Mouse (Mus musculus) splenic B cell, adult 2 months (primary cell): ENCODE measurements at regions not wholly inside any gene's neighbourhood (a gene's known extent, or its start where the extent isn't known, plus 50 kb on each side); places are given as distances from the start of the nearest gene placed in this dataset.

ENCODE experiments used
- DNase-seq: peaks from one replicate; pipeline ENCODE4 v3.0.0-alpha.2; 2011; ENCODE audit warnings: low read depth, low spot score
- H3K27me3 ChIP-seq: 2 replicates; pipeline ENCODE4 v1.6.1; 2012; ENCODE audit warnings: mild to moderate bottlenecking, low read length, moderate library complexity, mixed read lengths; ENCODE audit not compliant: control insufficient read depth, poor library complexity, insufficient read depth, severe bottlenecking
- H3K36me3 ChIP-seq: 2 replicates; pipeline ENCODE4 v1.6.1; 2012; ENCODE audit warnings: mild to moderate bottlenecking, low read length, moderate library complexity, mixed read lengths; ENCODE audit not compliant: control insufficient read depth, poor library complexity, insufficient read depth, severe bottlenecking

GRCm38 (mm10) chr11:110799887-110800578 lies 167.8 kb upstream of the Kcnj16 start:
- DNase-seq, result no peak
- H3K36me3 ChIP-seq, result no peaks in the 10 kb centered on the region

DNA sequence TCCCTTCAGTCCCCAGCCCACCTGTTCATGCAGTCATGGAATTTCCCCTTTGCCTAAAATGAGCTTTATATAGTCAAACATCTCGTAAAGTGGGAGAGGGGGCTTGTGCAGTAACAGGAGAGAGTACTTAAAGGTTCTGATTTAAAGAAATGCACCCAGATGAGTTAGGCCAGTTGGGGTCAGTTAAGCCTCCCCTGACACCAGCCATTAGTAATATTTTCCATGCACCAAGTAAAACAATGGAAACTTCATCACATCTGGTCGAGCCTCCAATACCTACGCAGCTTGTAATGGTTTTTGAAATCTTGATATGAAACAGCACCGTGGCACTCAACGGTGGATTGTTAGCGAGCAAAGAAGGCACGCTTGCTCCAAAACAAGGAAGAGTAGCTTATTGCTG lies 165.8 kb upstream of the Kcnj16 start:
- H3K36me3 ChIP-seq, result no peaks in the 10 kb centered on the region

More at GRCm38 (mm10) chr11:110799887-110800578, 167.8 kb upstream of the Kcnj16 start:
- H3K27me3 ChIP-seq, result no peaks in the 10 kb centered on the region

DNA sequence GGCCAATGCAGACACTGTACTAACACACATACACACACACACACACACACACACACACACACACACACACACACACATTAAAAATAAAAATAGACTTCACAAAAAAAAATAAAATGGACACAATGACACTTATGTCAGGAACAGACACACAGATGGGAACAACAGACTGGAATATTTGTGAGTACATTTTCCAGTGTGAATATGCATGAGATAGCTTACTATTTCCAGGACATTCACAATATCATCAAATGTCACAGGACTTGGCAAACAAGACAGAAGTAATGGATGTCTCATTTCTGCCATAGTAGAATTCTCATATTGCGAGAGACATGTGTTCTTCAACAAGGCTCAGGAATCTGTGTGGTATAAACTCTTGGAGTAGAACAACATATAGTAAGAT lies 163.8 kb upstream of the Kcnj16 start:
- DNase-seq, result no peak
- Histone ChIP-seq H3K36me3 (no peaks in the 10 kb centered on the region), H3K27me3 (no peaks in the 10 kb centered on the region)

More for the DNA sequence above, 165.8 kb upstream of the Kcnj16 start:
- H3K27me3 ChIP-seq, result no peaks in the 10 kb centered on the region
- no peak for DNase-seq

DNA sequence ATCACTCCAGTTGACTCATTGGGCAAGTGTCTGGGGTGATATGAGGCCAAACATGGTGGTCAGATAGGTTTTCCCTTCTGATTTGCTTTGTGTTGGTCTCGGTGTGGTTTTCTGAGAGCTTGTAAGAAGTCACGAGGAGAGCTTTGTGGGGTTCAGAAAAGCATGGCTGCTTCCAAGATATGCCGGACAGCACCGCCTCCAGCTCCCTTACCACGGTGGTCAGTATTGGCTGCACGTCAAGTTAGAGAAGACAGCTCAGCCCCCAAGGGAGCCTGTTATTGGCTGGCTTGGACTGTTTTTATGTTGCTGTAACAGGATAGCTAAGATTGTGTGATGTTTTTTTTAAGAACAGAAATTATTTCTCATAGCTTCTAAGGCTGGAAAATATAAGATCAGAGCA lies 154.7 kb upstream of the Kcnj16 start:
- Histone ChIP-seq H3K36me3 (no peaks in the 10 kb centered on the region), H3K27me3 (no peaks in the 10 kb centered on the region)
- no peak for DNase-seq

DNA sequence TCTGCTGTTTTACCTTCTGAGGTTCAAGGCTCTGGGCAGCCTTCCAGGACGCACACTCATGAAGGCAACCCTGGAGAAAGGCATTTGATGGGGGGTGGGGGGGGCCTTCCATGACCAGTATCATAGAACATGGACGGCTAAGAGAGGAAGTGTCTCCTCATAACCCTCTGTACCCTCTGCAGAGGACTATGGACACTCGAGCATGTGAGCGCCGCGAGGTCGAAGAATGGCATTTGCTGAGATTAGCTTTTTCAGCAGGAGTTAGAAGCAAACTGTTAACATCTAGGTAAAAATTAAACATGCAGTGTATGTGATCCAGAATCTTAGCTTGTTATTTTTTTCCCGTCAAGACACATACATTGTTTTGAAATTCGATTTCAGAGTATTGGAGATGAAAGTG lies 153.1 kb upstream of the Kcnj16 start:
- no peaks in the 10 kb centered on the region for H3K27me3 ChIP-seq
- H3K36me3 ChIP-seq, result no peaks in the 10 kb centered on the region
- DNase-seq, result no peak

GRCm38 (mm10) chr11:110815206-110815605 lies 152.6 kb upstream of the Kcnj16 start:
- H3K36me3 ChIP-seq, result no peaks in the 10 kb centered on the region
- DNase-seq, result no peak
- H3K27me3 ChIP-seq, result no peaks in the 10 kb centered on the region

- Histone ChIP-seq H3K36me3 (no peaks in the 10 kb centered on the region), H3K27me3 (no peaks in the 10 kb centered on the region; the same call in 1 of the 2 replicates)
- DNase-seq, result no peak
Observed at GRCm38 (mm10) chr11:110828584-110828983, 139.2 kb upstream of the Kcnj16 start.

DNA sequence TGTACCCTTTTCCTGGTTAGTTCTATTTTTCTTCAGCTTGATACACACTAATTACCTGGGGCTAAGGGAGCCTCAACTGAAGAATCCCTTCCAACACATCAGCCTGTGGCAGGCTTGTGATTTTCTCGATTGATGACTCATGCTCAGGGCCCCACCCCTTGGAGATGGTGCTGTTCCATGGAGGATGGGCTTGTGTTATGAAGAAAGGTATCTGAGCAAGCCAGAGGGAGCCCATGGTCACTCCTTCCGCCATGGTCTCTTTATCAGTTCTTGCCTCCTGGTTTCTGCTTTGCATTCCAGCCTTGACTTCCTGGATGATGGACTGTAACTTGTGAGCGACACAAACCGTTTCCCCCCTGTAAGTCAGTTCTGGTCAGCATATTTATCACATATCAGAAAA lies 131.1 kb upstream of the Kcnj16 start:
- no peak for DNase-seq
- H3K27me3 ChIP-seq, result no peaks in the 10 kb centered on the region
- H3K36me3 ChIP-seq, result no peaks in the 10 kb centered on the region

GRCm38 (mm10) chr11:110839316-110839715 lies 128.5 kb upstream of the Kcnj16 start:
- DNase-seq, result no peak
- Histone ChIP-seq H3K36me3 (no peaks in the 10 kb centered on the region), H3K27me3 (no peaks in the 10 kb centered on the region)

DNA sequence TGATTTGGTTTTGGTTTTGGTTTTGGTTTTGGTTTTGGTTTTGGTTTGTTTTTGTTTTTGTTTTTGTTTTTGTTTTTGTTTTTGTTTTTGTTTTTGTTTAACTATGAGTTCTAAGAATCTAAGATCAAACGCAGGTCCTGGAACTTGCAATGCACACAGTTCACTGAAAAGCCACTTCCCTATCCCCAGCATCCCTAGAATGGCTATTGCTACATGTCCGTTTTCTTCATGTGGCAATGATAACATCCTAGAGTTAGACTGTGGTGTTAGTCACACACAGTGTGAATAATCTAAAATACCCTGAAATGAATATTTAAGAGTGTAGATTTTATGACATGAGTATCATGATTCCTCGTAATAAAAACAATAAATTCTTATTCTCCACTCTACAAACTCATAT lies 99.5 kb upstream of the Kcnj16 start:
- no peaks in the 10 kb centered on the region for H3K27me3 ChIP-seq
- no peak for DNase-seq

DNA sequence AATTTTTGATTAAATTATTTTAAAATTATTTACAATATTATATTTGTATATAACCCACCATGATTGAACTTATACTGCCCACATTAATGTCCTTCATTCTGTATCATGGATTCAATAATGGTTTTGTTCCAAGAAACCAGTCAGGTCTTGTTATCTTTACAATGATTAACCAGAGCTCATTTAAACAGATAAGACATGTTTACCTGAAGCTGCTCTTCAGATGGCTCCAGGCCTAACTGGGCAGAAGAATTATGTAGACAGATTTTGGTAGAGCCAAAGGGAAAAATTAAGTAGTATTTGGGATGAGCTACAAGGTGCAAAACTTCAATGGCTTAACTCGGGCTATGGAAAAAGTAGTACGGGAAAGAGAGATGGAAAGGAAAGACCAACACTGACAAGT lies 97.7 kb upstream of the Kcnj16 start:
- no peaks in the 10 kb centered on the region for H3K27me3 ChIP-seq
- DNase-seq, result no peak
- no peaks in the 10 kb centered on the region for H3K36me3 ChIP-seq

More for the DNA sequence above, 99.5 kb upstream of the Kcnj16 start:
- no peaks in the 10 kb centered on the region for H3K36me3 ChIP-seq

- Histone ChIP-seq H3K27me3 (no peaks in the 10 kb centered on the region), H3K36me3 (no peaks in the 10 kb centered on the region)
- DNase-seq, result no peak
Observed at GRCm38 (mm10) chr11:110874626-110875025, 93.2 kb upstream of the Kcnj16 start.

DNA sequence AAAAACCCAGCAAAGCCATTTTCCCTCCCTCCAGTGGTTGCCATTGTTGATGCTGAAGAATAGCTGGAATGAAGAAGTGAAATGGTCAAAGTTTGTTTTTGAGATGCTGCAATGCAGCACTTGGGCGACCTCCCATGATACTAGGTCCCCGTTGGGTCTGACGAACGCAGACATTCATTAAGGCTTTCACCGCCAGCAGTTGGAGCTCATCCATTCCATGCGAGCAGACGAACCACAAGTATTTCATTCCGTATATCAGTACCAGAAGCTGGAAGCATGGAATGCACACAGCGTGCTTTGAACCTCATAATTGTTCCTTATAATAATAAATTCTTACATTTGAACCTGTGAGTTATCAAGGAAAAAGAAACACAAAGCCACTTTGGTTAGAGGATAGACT lies 86.9 kb upstream of the Kcnj16 start:
- Histone ChIP-seq H3K36me3 (no peaks in the 10 kb centered on the region), H3K27me3 (no peaks in the 10 kb centered on the region)
- DNase-seq, result no peak

DNA sequence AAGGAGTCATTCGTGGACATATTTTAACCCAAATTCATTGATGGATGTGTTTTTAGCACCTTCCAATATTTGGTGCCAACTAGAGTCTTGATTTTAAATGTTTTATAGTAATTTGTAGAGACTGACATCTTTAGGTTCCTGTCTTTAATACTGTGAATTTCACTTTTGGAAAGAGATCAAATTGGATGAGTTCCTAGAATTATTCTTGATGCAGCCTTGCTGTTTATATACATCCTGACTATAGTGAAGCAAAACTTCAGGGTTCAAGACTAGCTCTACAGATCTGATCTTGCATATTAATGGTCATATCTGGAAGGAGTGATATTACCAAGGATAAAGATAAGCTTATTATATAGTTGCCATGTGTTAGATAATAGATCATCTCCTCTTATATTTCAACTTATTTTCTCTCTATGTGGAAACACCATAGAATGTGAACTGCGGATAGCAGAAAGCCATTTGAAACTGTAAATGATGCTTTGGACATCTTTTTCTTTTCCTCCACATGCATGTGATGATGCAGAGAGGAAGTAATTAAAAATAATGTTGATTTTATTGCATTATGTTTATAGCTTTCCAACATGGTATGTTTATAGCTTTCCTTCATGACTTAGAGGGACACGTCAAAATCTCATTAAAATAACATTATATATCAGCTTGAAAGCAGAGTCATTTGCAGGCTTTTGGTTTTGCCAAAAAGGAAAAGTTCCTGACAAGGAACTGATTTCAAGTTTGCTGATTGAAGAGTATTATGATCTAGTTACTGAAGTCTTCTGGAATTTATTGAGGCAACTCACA lies 78.3 kb upstream of the Kcnj16 start:
- H3K36me3 ChIP-seq, result no peaks in the 10 kb centered on the region
- DNase-seq, result no peak
- H3K27me3 ChIP-seq, result no peaks in the 10 kb centered on the region

GRCm38 (mm10) chr11:110890411-110890810 lies 77.4 kb upstream of the Kcnj16 start:
- DNase-seq, result no peak
- Histone ChIP-seq H3K27me3 (no peaks in the 10 kb centered on the region), H3K36me3 (no peaks in the 10 kb centered on the region)
